Mouse (Mus musculus): Measurements from ENCODE around the gene Adgrl2.

Gene Adgrl2

GRCm38 (mm10) chr3:148959327-148960025 lies 30.9 kb downstream of the Adgrl2 start:
- DNase-seq (ENCODE audit: low read depth, low spot score) = peak; percentile 35
- H3K36me3 ChIP-seq (ENCODE audit: control insufficient read depth, insufficient read depth, low read length, poor library complexity, severe bottlenecking) = no peaks in the 10 kb centered on the region

GRCm38 (mm10) chr3:148958714-148959113 lies 31.6 kb downstream of the Adgrl2 start:
- DNase-seq (ENCODE audit: low read depth, low spot score) = no peak
- Histone ChIP-seq H3K36me3 (ENCODE audit: control insufficient read depth, insufficient read depth, low read length, poor library complexity, severe bottlenecking) (no peaks in the 10 kb centered on the region), H3K27me3 (ENCODE audit: control insufficient read depth, insufficient read depth, low read length, poor library complexity, severe bottlenecking) (no peaks in the 10 kb centered on the region)

More at GRCm38 (mm10) chr3:148959327-148960025, 30.9 kb downstream of the Adgrl2 start:
- no peaks in the 10 kb centered on the region for H3K27me3 ChIP-seq (ENCODE audit: control insufficient read depth, insufficient read depth, low read length, poor library complexity, severe bottlenecking)

- no peaks in the 10 kb centered on the region for H3K36me3 ChIP-seq (ENCODE audit: control insufficient read depth, insufficient read depth, low read length, poor library complexity, severe bottlenecking)
- H3K27me3 ChIP-seq (ENCODE audit: control insufficient read depth, insufficient read depth, low read length, poor library complexity, severe bottlenecking) = no peaks in the 10 kb centered on the region
- no peak for DNase-seq (ENCODE audit: low read depth, low spot score)
These were observed 32.2 kb downstream of the Adgrl2 start for GRCm38 (mm10) chr3:148958185-148958584.

- Histone ChIP-seq H3K27me3 (ENCODE audit: control insufficient read depth, insufficient read depth, low read length, poor library complexity, severe bottlenecking) (no peaks in the 10 kb centered on the region), H3K36me3 (ENCODE audit: control insufficient read depth, insufficient read depth, low read length, poor library complexity, severe bottlenecking) (no peaks in the 10 kb centered on the region)
- no peak for DNase-seq (ENCODE audit: low read depth, low spot score)
These were observed 33.5 kb downstream of the Adgrl2 start for GRCm38 (mm10) chr3:148956887-148957286.

- Histone ChIP-seq H3K36me3 (ENCODE audit: control insufficient read depth, insufficient read depth, low read length, poor library complexity, severe bottlenecking) (no peaks in the 10 kb centered on the region), H3K27me3 (ENCODE audit: control insufficient read depth, insufficient read depth, low read length, poor library complexity, severe bottlenecking) (no peaks in the 10 kb centered on the region)
- DNase-seq (ENCODE audit: low read depth, low spot score) = no peak
These were observed 40.6 kb downstream of the Adgrl2 start for GRCm38 (mm10) chr3:148949796-148950195.

- no peak for DNase-seq (ENCODE audit: low read depth, low spot score)
- no peaks in the 10 kb centered on the region for H3K36me3 ChIP-seq (ENCODE audit: control insufficient read depth, insufficient read depth, low read length, poor library complexity, severe bottlenecking)
These were observed 42.5 kb downstream of the Adgrl2 start for GRCm38 (mm10) chr3:148947805-148948405.

GRCm38 (mm10) chr3:148947266-148947665 lies 43.1 kb downstream of the Adgrl2 start:
- no peaks in the 10 kb centered on the region for H3K27me3 ChIP-seq (ENCODE audit: control insufficient read depth, insufficient read depth, low read length, poor library complexity, severe bottlenecking)
- DNase-seq (ENCODE audit: low read depth, low spot score) = no peak
- no peaks in the 10 kb centered on the region for H3K36me3 ChIP-seq (ENCODE audit: control insufficient read depth, insufficient read depth, low read length, poor library complexity, severe bottlenecking)

More at GRCm38 (mm10) chr3:148947805-148948405, 42.5 kb downstream of the Adgrl2 start:
- H3K27me3 ChIP-seq (ENCODE audit: control insufficient read depth, insufficient read depth, low read length, poor library complexity, severe bottlenecking) = no peaks in the 10 kb centered on the region

GRCm38 (mm10) chr3:148945534-148945933 lies 44.8 kb downstream of the Adgrl2 start:
- Histone ChIP-seq H3K27me3 (ENCODE audit: control insufficient read depth, insufficient read depth, low read length, poor library complexity, severe bottlenecking) (no peaks in the 10 kb centered on the region), H3K36me3 (ENCODE audit: control insufficient read depth, insufficient read depth, low read length, poor library complexity, severe bottlenecking) (no peaks in the 10 kb centered on the region)
- DNase-seq (ENCODE audit: low read depth, low spot score) = no peak

GRCm38 (mm10) chr3:148939457-148939856 lies 50.9 kb downstream of the Adgrl2 start:
- no peak for DNase-seq (ENCODE audit: low read depth, low spot score)
- no peaks in the 10 kb centered on the region for H3K27me3 ChIP-seq (ENCODE audit: control insufficient read depth, insufficient read depth, low read length, poor library complexity, severe bottlenecking)

GRCm38 (mm10) chr3:148935056-148935455 lies 55.3 kb downstream of the Adgrl2 start:
- Histone ChIP-seq H3K27me3 (ENCODE audit: control insufficient read depth, insufficient read depth, low read length, poor library complexity, severe bottlenecking) (no peaks in the 10 kb centered on the region), H3K36me3 (ENCODE audit: control insufficient read depth, insufficient read depth, low read length, poor library complexity, severe bottlenecking) (no peaks in the 10 kb centered on the region)
- DNase-seq (ENCODE audit: low read depth, low spot score) = no peak

More at GRCm38 (mm10) chr3:148939457-148939856, 50.9 kb downstream of the Adgrl2 start:
- no peaks in the 10 kb centered on the region for H3K36me3 ChIP-seq (ENCODE audit: control insufficient read depth, insufficient read depth, low read length, poor library complexity, severe bottlenecking)

- no peak for DNase-seq (ENCODE audit: low read depth, low spot score)
- no peaks in the 10 kb centered on the region for H3K36me3 ChIP-seq (ENCODE audit: control insufficient read depth, insufficient read depth, low read length, poor library complexity, severe bottlenecking)
- no peaks in the 10 kb centered on the region for H3K27me3 ChIP-seq (ENCODE audit: control insufficient read depth, insufficient read depth, low read length, poor library complexity, severe bottlenecking)
These were observed 56.1 kb downstream of the Adgrl2 start for GRCm38 (mm10) chr3:148934279-148934678.

- Histone ChIP-seq H3K36me3 (ENCODE audit: control insufficient read depth, insufficient read depth, low read length, poor library complexity, severe bottlenecking) (no peaks in the 10 kb centered on the region), H3K27me3 (ENCODE audit: control insufficient read depth, insufficient read depth, low read length, poor library complexity, severe bottlenecking) (no peaks in the 10 kb centered on the region)
- peak; percentile 24 for DNase-seq (ENCODE audit: low read depth, low spot score)
These were observed 57.2 kb downstream of the Adgrl2 start for GRCm38 (mm10) chr3:148933160-148933559.

- H3K27me3 ChIP-seq (ENCODE audit: control insufficient read depth, insufficient read depth, low read length, poor library complexity, severe bottlenecking) = no peaks in the 10 kb centered on the region
- H3K36me3 ChIP-seq (ENCODE audit: control insufficient read depth, insufficient read depth, low read length, poor library complexity, severe bottlenecking) = no peaks in the 10 kb centered on the region
- no peak for DNase-seq (ENCODE audit: low read depth, low spot score)
These were observed 59.4 kb downstream of the Adgrl2 start for GRCm38 (mm10) chr3:148930913-148931312.

GRCm38 (mm10) chr3:148926330-148926729 lies 64.0 kb downstream of the Adgrl2 start:
- DNase-seq (ENCODE audit: low read depth, low spot score) = no peak
- Histone ChIP-seq H3K27me3 (ENCODE audit: control insufficient read depth, insufficient read depth, low read length, poor library complexity, severe bottlenecking) (no peaks in the 10 kb centered on the region), H3K36me3 (ENCODE audit: control insufficient read depth, insufficient read depth, low read length, poor library complexity, severe bottlenecking) (no peaks in the 10 kb centered on the region)

GRCm38 (mm10) chr3:148922618-148923095 lies 67.7 kb downstream of the Adgrl2 start:
- H3K27me3 ChIP-seq (ENCODE audit: control insufficient read depth, insufficient read depth, low read length, poor library complexity, severe bottlenecking) = no peaks in the 10 kb centered on the region
- H3K36me3 ChIP-seq (ENCODE audit: control insufficient read depth, insufficient read depth, low read length, poor library complexity, severe bottlenecking) = no peaks in the 10 kb centered on the region
- no peak for DNase-seq (ENCODE audit: low read depth, low spot score)
